Mouse (Mus musculus): ENCODE results near the gene Astl.

Gene Astl

GRCm38 (mm10) chr2:127369703-127370376 lies 31.4 kb downstream of the Astl start:
- DNase-seq: peak; percentile 70 to 80

- DNase-seq: peak in 1 of 2 experiments; percentile 46
Observed at GRCm38 (mm10) chr2:127370561-127371483, 32.4 kb downstream of the Astl start.

GRCm38 (mm10) chr2:127371484-127371861 lies 33.0 kb downstream of the Astl start:
- peak; percentile 89 to 93 for DNase-seq

- DNase-seq: no peak
Observed at GRCm38 (mm10) chr2:127372082-127372481, 33.6 kb downstream of the Astl start.

GRCm38 (mm10) chr2:127374131-127374530 lies 35.7 kb downstream of the Astl start:
- DNase-seq: no peak

GRCm38 (mm10) chr2:127375087-127375486 lies 36.6 kb downstream of the Astl start:
- DNase-seq: peak; percentile 35 to 61

GRCm38 (mm10) chr2:127375759-127376341 lies 37.4 kb downstream of the Astl start:
- peak in 1 of 2 experiments; percentile 52 for DNase-seq

- DNase-seq: peak; percentile 59 to 64
Observed at GRCm38 (mm10) chr2:127376423-127377051, 38.1 kb downstream of the Astl start.

GRCm38 (mm10) chr2:127377942-127378610 lies 39.6 kb downstream of the Astl start:
- DNase-seq: peak in 1 of 2 experiments; percentile 43

- peak; percentile 80 to 89 for DNase-seq
Observed at GRCm38 (mm10) chr2:127378611-127378990, 40.2 kb downstream of the Astl start.

- DNase-seq: peak in 1 of 2 experiments; percentile 63
Observed at GRCm38 (mm10) chr2:127379250-127379649, 40.8 kb downstream of the Astl start.

- DNase-seq: no peak
Observed at GRCm38 (mm10) chr2:127383881-127384280, 45.4 kb downstream of the Astl start.

- peak in 1 of 2 experiments; percentile 22 for DNase-seq
Observed at GRCm38 (mm10) chr2:127387521-127387920, 49.1 kb downstream of the Astl start.

- peak; percentile 45 to 64 for DNase-seq
Observed at GRCm38 (mm10) chr2:127390352-127390751, 51.9 kb downstream of the Astl start.

GRCm38 (mm10) chr2:127390846-127391245 lies 52.4 kb downstream of the Astl start:
- no peak for DNase-seq

GRCm38 (mm10) chr2:127391323-127391722 lies 52.9 kb downstream of the Astl start:
- DNase-seq: no peak

- peak; percentile 37 to 43 for DNase-seq
Observed at GRCm38 (mm10) chr2:127394606-127395161, 56.2 kb downstream of the Astl start.

GRCm38 (mm10) chr2:127398738-127399137 lies 60.3 kb downstream of the Astl start:
- peak in 1 of 2 experiments; percentile 23 for DNase-seq
